Mouse (Mus musculus) gastrocnemius, adult 18-20 months (tissue): ENCODE measurements around the gene Plcb1. TPM values are rescaled to one million over a fixed set of nuclear protein-coding genes. Genes with fewer than 3 reads are reported as not detected.
"Not testable (repeated sequence)": the region's sequence is repeated elsewhere in the genome, so short reads cannot be mapped to it uniquely, and the experiment has no call there.

ENCODE experiments used
- DNase-seq: peaks from one replicate; pipeline ENCODE4 v3.0.0; 2021; ENCODE audit warnings: low spot score
- total RNA-seq, 2 experiments: library from RNA; stranded (reverse); gene quantifications; 2 replicates each; pipeline ENCODE4 v1.2.3; 2021

Gene Plcb1
- total RNA-seq, 2 experiments from 2014 or later = 1.3 to 1.4 TPM

DNA sequence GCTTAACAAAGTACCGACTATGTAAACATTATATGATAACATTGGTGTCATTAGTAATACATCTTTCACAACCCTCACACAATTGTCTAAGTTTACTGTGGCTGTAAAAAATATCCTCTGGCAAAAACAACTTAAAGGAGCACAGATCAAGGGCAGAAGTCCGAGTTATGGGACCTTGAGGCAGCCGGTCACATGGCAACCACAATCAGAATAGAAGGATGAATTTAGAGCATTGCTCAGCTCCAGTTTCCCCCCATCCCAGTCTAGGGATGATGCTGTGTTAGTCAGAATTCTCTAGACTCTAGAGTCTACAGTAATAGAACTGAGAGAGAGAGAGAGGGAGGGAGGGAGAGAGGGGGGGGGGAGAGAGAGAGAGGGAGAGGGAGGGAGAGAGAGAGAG lies 519.3 kb downstream of the Plcb1 start:
- no peak for DNase-seq

- no peak for DNase-seq
Observed at GRCm38 (mm10) chr2:135305736-135306471, 520.0 kb downstream of the Plcb1 start.

- no peak for DNase-seq
Observed at GRCm38 (mm10) chr2:135306472-135306771, 520.6 kb downstream of the Plcb1 start.

- no peak for DNase-seq
Observed at GRCm38 (mm10) chr2:135307787-135308186, 521.9 kb downstream of the Plcb1 start.

DNA sequence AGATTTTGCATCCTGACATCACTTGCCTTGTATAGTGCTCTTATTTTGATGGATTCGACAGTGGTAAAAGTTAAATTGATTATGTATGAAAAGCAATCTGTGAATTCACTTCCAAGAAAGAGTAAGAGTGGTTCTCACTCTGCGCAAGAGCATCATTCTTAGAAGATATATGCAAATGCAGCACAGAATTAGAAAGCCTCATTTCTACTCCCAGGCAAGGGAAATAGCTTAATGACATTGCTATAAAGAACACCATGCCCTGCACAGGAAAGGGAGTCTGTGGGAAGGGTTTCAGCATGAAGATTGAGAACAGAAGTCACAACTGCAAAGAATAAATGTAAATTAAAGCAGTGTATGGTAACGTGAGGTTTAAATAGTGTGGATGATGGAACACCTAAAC lies 530.1 kb downstream of the Plcb1 start:
- no peak for DNase-seq

- DNase-seq = no peak
Observed at GRCm38 (mm10) chr2:135318136-135318535, 532.3 kb downstream of the Plcb1 start.

- DNase-seq = peak; percentile 12
Observed at GRCm38 (mm10) chr2:135323276-135323954, 537.5 kb downstream of the Plcb1 start.

DNA sequence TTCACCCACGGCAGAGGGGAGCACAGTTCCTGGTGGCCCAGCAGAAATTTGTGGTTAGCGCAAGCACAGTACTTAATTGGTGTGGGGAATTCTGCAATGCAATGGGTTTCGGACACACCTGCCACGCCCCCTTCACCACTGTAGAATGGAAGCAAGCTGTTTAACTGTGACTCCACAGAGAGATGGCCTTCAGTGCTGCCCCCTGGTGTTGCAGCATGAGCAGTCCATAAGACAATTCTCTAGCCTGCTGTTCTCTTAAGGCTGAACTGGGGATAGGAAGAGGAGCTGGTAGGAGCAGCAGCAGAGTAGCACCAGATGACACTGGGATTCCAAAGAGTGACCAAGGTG lies 538.1 kb downstream of the Plcb1 start:
- peak; percentile 74 for DNase-seq

DNA sequence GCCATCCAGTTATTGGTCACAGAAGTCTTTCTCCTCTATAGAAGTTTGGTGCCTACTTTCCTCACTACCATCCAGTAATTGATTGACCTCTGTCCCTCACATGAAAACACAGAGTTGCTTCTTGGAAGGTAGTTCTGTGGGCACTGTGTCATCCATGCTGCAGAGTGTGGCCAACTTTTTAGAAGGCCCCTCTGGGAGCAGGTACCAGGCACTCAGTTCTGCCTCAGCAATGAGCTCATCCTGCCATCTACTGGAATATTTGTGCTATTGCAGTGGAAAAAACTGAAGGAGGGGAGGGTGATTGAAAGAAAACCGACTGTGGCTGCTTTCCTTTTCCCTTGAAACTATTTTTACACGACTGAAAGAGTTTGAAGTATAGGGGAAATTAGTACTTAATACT lies 542.9 kb downstream of the Plcb1 start:
- peak; percentile 32 for DNase-seq

DNA sequence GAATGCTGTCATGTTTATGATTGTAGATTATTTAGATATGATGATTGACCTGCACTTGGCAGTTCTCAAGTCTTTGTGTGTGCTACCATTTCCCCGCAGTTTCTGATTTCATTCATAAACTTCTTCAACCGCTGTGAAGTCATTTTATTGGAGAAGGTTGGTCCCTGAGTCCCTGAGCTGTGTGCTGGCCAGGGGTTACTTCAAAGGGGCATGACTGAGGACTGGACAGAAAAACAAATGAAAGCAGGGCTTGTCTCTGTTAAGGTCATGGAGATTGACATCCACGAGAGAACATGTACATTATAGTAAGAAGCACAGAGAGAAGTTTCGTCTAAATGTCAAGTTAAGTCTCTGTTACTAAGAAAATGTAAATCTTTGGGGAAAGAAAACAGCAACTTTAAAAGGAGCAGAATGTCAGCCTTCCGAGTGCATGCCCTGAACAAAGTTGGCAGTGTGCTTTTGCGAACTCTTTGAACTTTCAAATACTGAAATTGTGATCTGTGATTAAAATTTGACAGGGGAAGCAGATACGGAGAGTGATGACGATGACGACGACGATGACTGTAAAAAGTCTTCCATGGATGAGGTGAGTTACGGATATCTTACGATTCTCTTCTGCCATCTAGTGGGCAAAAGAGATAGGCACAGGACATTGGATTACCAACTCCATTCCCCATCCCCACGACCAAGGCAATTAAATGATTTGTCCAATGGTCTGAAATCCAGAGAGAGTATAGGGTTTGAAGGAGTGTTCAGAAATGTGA lies 544.1 kb downstream of the Plcb1 start:
- peak; percentile 51 for DNase-seq

DNA sequence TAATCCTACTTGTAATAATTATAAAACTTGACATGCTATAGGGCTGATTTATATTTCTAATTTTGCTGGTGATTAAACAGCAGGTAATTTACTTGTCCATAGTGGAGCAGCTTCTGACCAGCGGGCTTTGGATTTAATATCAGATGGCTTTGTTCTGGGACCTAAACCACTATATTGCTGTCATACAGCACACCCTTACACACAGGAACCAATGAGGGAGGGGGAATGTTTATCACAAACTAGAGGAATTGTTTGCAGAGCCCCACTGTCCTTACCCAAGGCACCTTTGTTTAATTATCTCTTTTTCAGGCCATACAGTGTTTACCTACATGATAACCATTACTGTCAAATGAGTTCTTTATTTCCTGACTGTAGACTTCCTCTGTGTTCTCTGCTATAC lies 546.0 kb downstream of the Plcb1 start:
- DNase-seq = no peak

GRCm38 (mm10) chr2:135356311-135356710 lies 570.4 kb downstream of the Plcb1 start:
- no peak for DNase-seq

DNA sequence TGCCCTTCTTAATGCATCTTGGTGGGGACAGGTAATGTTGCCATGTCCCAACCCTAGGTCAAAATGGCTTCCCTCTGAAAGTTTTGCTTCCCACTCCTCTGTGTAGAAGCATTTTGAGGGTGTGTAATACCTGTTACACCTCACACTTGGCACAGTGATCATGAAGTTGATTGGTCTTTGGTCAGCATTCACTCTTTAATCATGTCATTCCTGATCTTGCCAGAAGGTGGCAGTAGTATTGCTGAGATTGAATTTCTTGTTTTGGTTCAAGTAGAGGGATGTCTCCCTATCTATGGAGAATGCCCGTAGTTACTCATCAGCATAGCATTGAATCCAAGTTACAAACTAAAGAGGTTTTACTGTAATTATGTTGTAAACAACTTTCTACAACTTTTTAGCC lies 575.9 kb downstream of the Plcb1 start:
- peak; percentile 34 for DNase-seq

DNA sequence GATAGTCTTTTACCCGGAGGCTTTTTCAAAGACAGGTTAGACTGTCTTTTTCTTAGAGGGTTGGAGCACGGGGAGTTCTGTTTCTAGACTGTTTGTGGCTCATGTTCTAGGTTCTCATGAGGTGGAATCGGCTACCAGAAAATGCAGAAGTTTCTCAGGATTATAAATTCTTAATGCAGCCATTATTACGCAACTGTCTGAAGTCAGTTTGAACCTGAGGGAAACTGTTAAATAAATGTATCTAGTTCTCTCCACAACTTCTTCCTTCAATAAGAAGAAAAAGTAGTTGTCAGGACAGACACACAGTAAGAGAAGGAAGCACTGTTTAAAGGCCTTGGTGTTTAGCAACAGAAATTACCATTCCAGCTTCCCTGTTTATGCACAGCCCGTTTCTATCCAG lies 577.1 kb downstream of the Plcb1 start:
- DNase-seq = no peak

DNA sequence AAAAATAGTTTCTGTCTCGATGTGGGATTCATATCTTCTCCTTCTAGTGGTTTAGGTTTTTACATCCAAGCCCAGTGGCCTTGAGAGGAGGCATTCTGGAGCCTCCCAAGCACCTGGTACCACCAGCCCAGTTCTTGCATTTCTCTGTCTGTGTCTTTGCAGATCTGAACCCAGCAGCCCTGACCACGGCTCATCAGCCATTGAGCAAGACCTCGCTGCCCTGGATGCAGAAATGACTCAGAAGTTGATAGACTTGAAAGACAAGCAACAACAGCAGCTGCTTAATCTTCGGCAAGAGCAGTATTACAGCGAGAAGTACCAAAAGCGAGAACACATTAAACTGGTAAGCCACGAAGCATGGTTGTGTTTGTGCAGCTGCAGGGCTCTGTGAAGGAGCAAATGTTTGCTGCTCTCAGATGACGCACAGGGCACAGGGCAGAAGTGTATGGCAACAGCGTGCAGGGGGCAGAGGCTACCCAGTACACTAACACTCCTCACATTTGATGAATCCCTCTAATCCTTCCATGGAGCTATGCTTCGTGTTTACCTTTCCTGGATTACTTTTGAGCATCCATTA lies 584.5 kb downstream of the Plcb1 start:
- no peak for DNase-seq

DNA sequence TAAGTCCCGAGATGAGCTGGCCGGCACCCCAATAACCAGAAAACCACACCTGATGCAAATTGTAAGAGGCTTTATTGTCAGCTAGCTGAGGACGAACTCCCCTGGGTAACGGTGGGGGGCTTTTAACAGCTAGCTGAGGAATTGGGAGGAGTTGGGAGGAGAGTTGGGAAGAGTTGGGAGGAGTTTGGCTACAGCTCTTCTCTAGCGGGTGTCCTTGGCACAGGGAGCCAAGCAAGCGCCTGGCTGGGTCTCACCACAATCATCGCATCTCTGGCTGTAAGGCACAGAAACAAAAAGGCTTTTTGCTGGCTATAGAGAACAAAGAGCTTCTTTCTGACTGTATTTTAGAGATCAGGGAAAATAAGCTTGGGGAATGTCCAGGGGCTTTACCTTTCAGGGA lies 594.9 kb downstream of the Plcb1 start:
- DNase-seq = not testable (repeated sequence)

- DNase-seq = no peak
Observed at GRCm38 (mm10) chr2:135381396-135381795, 595.5 kb downstream of the Plcb1 start.

DNA sequence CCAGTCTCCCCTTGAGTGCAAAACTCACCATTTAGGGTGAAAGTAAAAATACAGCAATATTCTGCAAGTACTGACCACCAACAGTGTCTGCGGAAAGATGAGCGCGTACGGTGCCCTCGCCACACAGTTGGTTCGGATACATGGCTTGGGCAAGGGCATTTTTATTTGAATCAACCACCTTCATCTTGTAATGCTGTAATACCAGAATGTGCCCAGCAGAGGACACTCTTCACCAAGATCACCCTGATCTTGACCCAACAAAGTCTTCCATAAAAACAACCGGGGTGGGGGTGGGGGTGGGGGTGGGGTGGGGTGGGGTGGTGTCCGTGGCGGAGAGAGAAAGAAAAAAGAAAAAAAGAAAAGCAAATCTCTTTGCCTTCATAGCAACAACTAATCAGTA lies 602.1 kb downstream of the Plcb1 start:
- DNase-seq = peak; percentile 40

DNA sequence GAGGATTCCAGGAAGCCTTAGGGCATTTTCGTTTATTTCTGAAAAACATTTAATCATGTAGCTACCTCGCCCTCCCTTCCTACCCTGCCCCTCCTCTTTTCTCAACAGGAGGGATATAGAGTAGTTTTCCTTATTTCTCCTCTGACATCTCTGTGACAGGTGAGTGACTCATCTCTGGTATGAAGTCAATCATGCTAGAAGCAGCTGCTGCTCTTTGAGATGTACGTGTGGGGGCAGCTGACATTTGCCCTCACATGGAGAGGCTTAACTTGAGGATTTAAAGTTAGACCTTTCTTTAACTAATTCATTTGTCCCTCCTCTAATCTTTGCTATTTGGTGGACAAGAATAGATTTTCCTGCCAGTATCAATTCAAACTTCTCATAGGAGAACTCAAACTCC lies 608.8 kb downstream of the Plcb1 start:
- DNase-seq = no peak

- DNase-seq = no peak
Observed at GRCm38 (mm10) chr2:135396375-135396774, 610.5 kb downstream of the Plcb1 start.

GRCm38 (mm10) chr2:135397970-135398369 lies 612.1 kb downstream of the Plcb1 start:
- no peak for DNase-seq

GRCm38 (mm10) chr2:135399760-135400159 lies 613.9 kb downstream of the Plcb1 start:
- no peak for DNase-seq
